Mouse (Mus musculus): ENCODE measurements around the gene Ap1m2.

DNA sequence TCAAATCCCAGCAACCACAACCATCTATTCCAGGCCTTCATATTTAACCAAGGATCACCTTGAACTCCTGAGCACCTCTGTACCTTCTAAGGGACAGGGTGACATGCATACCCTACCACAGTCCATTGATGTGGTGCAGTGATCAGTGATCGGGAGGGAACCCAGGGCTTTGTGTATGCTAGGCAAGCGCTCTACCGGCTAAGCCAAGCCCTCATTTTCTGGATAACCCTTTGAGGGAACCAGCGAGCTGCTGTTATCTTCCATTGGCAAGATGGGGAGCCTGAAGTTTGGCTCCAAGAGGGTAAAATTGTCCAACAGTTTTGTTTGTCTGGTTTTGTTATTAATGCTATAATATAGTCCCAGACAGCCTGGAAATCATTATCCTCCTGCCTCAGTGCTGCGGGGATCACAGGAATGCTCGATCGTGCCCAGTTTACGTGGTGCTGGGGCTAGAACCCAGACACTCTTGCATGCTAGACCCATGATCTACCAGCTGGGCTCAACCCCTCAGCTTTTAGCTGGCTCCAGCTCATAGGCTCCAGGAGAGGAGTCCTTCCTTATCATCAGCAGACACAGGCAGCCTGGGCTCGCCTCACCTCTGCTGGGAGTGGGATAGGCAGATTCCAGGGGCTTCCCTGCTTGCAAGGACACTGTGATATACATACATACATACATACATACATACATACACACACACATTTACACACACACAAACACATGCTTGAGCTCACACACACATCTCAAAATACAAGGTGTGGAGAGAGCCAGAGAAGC is 2.4 kb upstream of the Ap1m2 start:
- TF ChIP-seq POLR2A (IDR thresholded peaks at IDR 0.05; ENCODE audit: borderline replicate concordance, extremely low read depth, insufficient read depth, insufficient read length, poor library complexity, severe bottlenecking) = no peak
- no peak for TF ChIP-seq CTCF (IDR thresholded peaks at IDR 0.05; ENCODE audit: borderline replicate concordance, extremely low read depth, insufficient read depth, insufficient read length)

Data from brain, embryonic 14.5 days (tissue).